Mouse (Mus musculus): ENCODE data around the gene Tctex1d1.

- TF ChIP-seq CTCF (IDR thresholded peaks at IDR 0.05; ENCODE audit: low read depth) (no peak), EP300 (IDR thresholded peaks at IDR 0.05; ENCODE audit: low read depth) (no peak)
Measured at GRCm38 (mm10) chr4:102930679-102931078, 47.7 kb upstream of the Tctex1d1 start.
